Mouse (Mus musculus): Measurements from ENCODE around the gene Gm45062. TPM values are rescaled to one million over a fixed set of nuclear protein-coding genes. Genes with fewer than 3 reads are reported as not detected.

Gene Gm45062
- not detected in 2 replicates for polyA plus RNA-seq (2012; rRNA removed)

DNA sequence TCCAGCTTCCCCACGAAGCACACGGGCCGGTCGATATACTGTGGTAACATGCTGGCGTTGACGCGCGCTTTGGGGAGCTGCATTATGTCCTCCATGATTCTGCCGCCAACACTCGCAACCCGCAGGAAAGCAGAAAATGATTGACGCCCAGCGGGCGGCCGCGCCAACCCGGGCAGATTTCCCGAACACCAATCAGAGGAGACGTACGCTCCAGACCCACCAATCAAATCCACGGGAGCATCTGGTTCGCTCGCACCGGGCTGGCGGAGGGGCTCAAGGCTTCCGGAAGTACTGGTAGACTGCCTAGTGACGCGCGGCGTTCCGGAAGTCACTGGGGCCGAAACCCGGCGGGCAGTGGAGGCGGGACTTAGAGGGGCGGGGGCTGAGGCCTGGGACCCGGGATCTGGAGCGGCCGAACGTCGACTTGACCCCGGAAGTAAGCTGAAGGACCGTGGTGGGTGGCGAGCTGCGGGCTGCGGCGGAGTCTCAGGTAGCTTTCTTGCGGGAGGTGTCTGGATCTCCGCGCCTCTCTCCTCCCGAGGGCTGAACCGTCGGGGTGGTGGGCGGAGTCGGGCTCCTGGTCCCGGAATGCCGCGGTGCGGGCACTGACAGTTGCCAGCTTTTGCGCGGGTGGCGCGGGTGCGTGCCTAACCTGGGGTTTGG, at the start of gene Gm45062, which contains the start of the genes Rpa3 and Umad1:
Gene Gm45062 (plus strand): TSS at position 447 of the 663 bp plus-strand sequence.
Gene Rpa3 (minus strand): TSS at position 170 of the 663 bp plus-strand sequence.
Gene Umad1 (plus strand): TSS at position 285 of the 663 bp plus-strand sequence.

DNA sequence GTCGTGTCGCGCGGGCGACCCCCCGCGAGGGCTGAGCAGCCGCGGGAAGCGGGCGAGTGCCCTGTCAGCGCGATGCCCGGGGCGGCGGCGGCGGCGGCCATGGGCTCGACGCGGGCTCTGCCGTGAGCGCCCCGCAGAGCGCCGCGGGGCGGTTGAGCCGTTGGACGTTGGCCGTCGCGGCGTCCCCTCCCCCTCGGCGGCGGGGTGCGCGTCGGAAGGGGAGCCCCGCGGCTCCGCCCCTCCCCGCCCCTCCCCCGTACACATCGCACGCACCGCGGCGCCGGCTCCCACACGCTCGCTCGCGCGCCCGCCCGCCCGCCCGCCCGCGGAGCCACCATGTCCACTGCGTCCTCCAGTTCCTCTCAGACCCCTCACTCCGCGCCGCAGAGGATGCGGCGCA, 250.3 kb downstream of the Gm45062 start, which contains the start of gene Glcci1:
Gene Glcci1 (plus strand): TSS at position 50 of the 400 bp plus-strand sequence.

Other genes with a start within 250 kb of the Gm45062 start
- gene Col28a1, start 66.8 kb upstream of the Gm45062 start, polyA plus RNA-seq (2012; rRNA removed), result 0.07 and 0.13 TPM in 2 replicates
- gene Mios, start 50.2 kb upstream of the Gm45062 start, polyA plus RNA-seq (2012; rRNA removed), result 2.3 and 2.5 TPM in 2 replicates
- gene Rpa3, start 277 bp upstream of the Gm45062 start, polyA plus RNA-seq (2012; rRNA removed), result 0.46 and 0.66 TPM in 2 replicates
- 6.8 and 6.9 TPM in 2 replicates for gene Umad1, start 162 bp upstream of the Gm45062 start, polyA plus RNA-seq (2012; rRNA removed)

Data from ovary, adult 2 months (tissue).